Mouse (Mus musculus) forebrain, embryonic 10.5 days (tissue): ENCODE results near the gene Ctdsp1. TPM values are rescaled to one million over a fixed set of nuclear protein-coding genes. Genes with fewer than 3 reads are reported as not detected.

ENCODE experiments used
- DNase-seq: peaks from one replicate; pipeline ENCODE4 v3.0.0-alpha.2; 2017; ENCODE audit warnings: low spot score; ENCODE audit errors: extremely low spot score
- H3K27ac ChIP-seq: fragments of 300-500 bp; sonication (generic); 2 replicates; pipeline ENCODE4 v1.5.1; 2016; ENCODE audit warnings: mild to moderate bottlenecking
- H3K27me3 ChIP-seq: fragments of 300-500 bp; sonication (generic); 2 replicates; pipeline ENCODE4 v1.6.1; 2016; ENCODE audit warnings: mild to moderate bottlenecking; ENCODE audit not compliant: poor library complexity, severe bottlenecking
- H3K36me3 ChIP-seq: fragments of 300-500 bp; sonication (generic); replicated peaks from 2 replicates; pipeline ENCODE4 v1.6.1; 2016; ENCODE audit warnings: mild to moderate bottlenecking, moderate library complexity
- H3K4me1 ChIP-seq: fragments of 300-500 bp; sonication (generic); 2 replicates; pipeline ENCODE4 v1.6.1; 2016
- H3K4me3 ChIP-seq: fragments of 300-500 bp; sonication (generic); 2 replicates; pipeline ENCODE4 v1.5.1; 2016; ENCODE audit warnings: mild to moderate bottlenecking, moderate library complexity
- H3K9me3 ChIP-seq: fragments of 300-500 bp; sonication (generic); 2 replicates; pipeline ENCODE4 v1.6.1; 2016; ENCODE audit warnings: mild to moderate bottlenecking, moderate library complexity
- WGBS: fragments of 180-500 bp; shearing (Covaris S2); methylation state at CpG from one replicate; pipeline ENCODE4 v1.1.7; 2016; 5-methylcytosine and 5-hydroxymethylcytosine counted together
- polyA plus RNA-seq: library from polyadenylated mRNA; unstranded; fragments of >200 nt; fragmentation: Nextera tagmentation; extraction: Ambion mirVana; gene quantifications from 2 replicates; pipeline ENCODE4 v1.2.1, GENCODE M21; 2016

The Ctdsp1 gene
- polyA plus RNA-seq, 1 experiment from 2014 or later, result 38.0 TPM

- Histone ChIP-seq H3K4me1 (peaks cover 13% of the 10 kb centered on the region), H3K27ac (no peak overlapping the region), H3K36me3 (no peaks in the 10 kb centered on the region), H3K27me3 (no peaks in the 10 kb centered on the region), H3K9me3 (no peaks in the 10 kb centered on the region), H3K4me3 (no peak overlapping the region)
- 51% methylated on average over 2 of the region's 2 CpGs for WGBS
- no peak for DNase-seq
These were observed 20.5 kb downstream of the Ctdsp1 start for GRCm38 (mm10) chr1:74411753-74412325.

GRCm38 (mm10) chr1:74412711-74413110, 21.4 kb downstream of the Ctdsp1 start:
- 83% methylated on average over 8 of the region's 8 CpGs for WGBS
- no peak overlapping the region for H3K27ac ChIP-seq

GRCm38 (mm10) chr1:74415143-74415542, 23.8 kb downstream of the Ctdsp1 start:
- 44% methylated on average over 4 of the region's 4 CpGs for WGBS
- Histone ChIP-seq H3K4me3 (no peak overlapping the region), H3K36me3 (no peaks in the 10 kb centered on the region), H3K27me3 (no peaks in the 10 kb centered on the region), H3K4me1 (peaks cover 17% of the 10 kb centered on the region), H3K9me3 (no peaks in the 10 kb centered on the region), H3K27ac (no peak overlapping the region)
- peak; percentile 48 for DNase-seq

More at GRCm38 (mm10) chr1:74412711-74413110, 21.4 kb downstream of the Ctdsp1 start:
- no peak for DNase-seq
- H3K27me3 ChIP-seq, result no peaks in the 10 kb centered on the region
- no peaks in the 10 kb centered on the region for H3K36me3 ChIP-seq
- no peak overlapping the region for H3K4me3 ChIP-seq
- H3K9me3 ChIP-seq, result no peaks in the 10 kb centered on the region
- H3K4me1 ChIP-seq, result peaks cover 13% of the 10 kb centered on the region

- no peaks in the 10 kb centered on the region for H3K36me3 ChIP-seq
- H3K4me3 ChIP-seq, result no peak overlapping the region
- no peaks in the 10 kb centered on the region for H3K27me3 ChIP-seq
- H3K27ac ChIP-seq, result no peak overlapping the region
- no peak for DNase-seq
- 83% methylated on average over 17 of the region's 17 CpGs for WGBS
- H3K9me3 ChIP-seq, result no peaks in the 10 kb centered on the region
- H3K4me1 ChIP-seq, result peaks cover 30% of the 10 kb centered on the region
These were observed 27.6 kb downstream of the Ctdsp1 start for GRCm38 (mm10) chr1:74418747-74419439.

GRCm38 (mm10) chr1:74419440-74419794, 28.1 kb downstream of the Ctdsp1 start:
- no peak for DNase-seq
- Histone ChIP-seq H3K9me3 (no peaks in the 10 kb centered on the region), H3K27ac (no peak overlapping the region), H3K27me3 (no peaks in the 10 kb centered on the region), H3K4me1 (peaks cover 31% of the 10 kb centered on the region), H3K36me3 (no peaks in the 10 kb centered on the region), H3K4me3 (no peak overlapping the region)
- WGBS, result 73% methylated on average over 9 of the region's 9 CpGs

GRCm38 (mm10) chr1:74423147-74423546, 31.8 kb downstream of the Ctdsp1 start:
- Histone ChIP-seq H3K27me3 (no peaks in the 10 kb centered on the region), H3K4me3 (no peak overlapping the region), H3K27ac (0 out of 2 replicates have a peak overlapping the region, but pooled peaks have one; percentile 30), H3K9me3 (no peaks in the 10 kb centered on the region), H3K4me1 (peaks cover 18% of the 10 kb centered on the region), H3K36me3 (no peaks in the 10 kb centered on the region)
- DNase-seq, result no peak
- WGBS, result 43% methylated on average over 8 of the region's 8 CpGs

GRCm38 (mm10) chr1:74425845-74426244, 34.5 kb downstream of the Ctdsp1 start:
- DNase-seq, result no peak
- no peak overlapping the region for H3K27ac ChIP-seq
- H3K4me3 ChIP-seq, result no peak overlapping the region
- no peaks in the 10 kb centered on the region for H3K9me3 ChIP-seq
- WGBS, result 86% methylated on average over 7 of the region's 7 CpGs
- peaks cover 13% of the 10 kb centered on the region for H3K4me1 ChIP-seq
- H3K27me3 ChIP-seq, result no peaks in the 10 kb centered on the region
- H3K36me3 ChIP-seq, result no peaks in the 10 kb centered on the region

GRCm38 (mm10) chr1:74433220-74433619, 41.9 kb downstream of the Ctdsp1 start:
- Histone ChIP-seq H3K4me1 (no peaks in the 10 kb centered on the region), H3K27me3 (no peaks in the 10 kb centered on the region), H3K9me3 (no peaks in the 10 kb centered on the region), H3K27ac (no peak overlapping the region), H3K36me3 (peaks cover 51% of the 10 kb centered on the region), H3K4me3 (no peak overlapping the region)
- WGBS, result 94% methylated on average over 6 of the region's 6 CpGs
- DNase-seq, result no peak

- peaks cover 65% of the 10 kb centered on the region for H3K36me3 ChIP-seq
These were observed 43.3 kb downstream of the Ctdsp1 start for GRCm38 (mm10) chr1:74434596-74434995.

GRCm38 (mm10) chr1:74435563-74435962, 44.3 kb downstream of the Ctdsp1 start:
- no peak overlapping the region for H3K27ac ChIP-seq
- no peaks in the 10 kb centered on the region for H3K4me1 ChIP-seq
- peaks cover 74% of the 10 kb centered on the region for H3K36me3 ChIP-seq
- 92% methylated on average over 6 of the region's 6 CpGs for WGBS
- DNase-seq, result no peak
- H3K4me3 ChIP-seq, result no peak overlapping the region
- H3K27me3 ChIP-seq, result no peaks in the 10 kb centered on the region
- H3K9me3 ChIP-seq, result no peaks in the 10 kb centered on the region

More at GRCm38 (mm10) chr1:74434596-74434995, 43.3 kb downstream of the Ctdsp1 start:
- Histone ChIP-seq H3K27me3 (no peaks in the 10 kb centered on the region), H3K27ac (no peak overlapping the region), H3K4me3 (no peak overlapping the region), H3K4me1 (no peaks in the 10 kb centered on the region), H3K9me3 (no peaks in the 10 kb centered on the region)
- DNase-seq, result no peak
- 80% methylated on average over 5 of the region's 5 CpGs for WGBS

- H3K4me3 ChIP-seq, result no peak overlapping the region
- H3K36me3 ChIP-seq, result peaks cover 97% of the 10 kb centered on the region
- DNase-seq, result no peak
- no peak overlapping the region for H3K27ac ChIP-seq
- no peaks in the 10 kb centered on the region for H3K9me3 ChIP-seq
- 90% methylated on average over 8 of the region's 8 CpGs for WGBS
- no peaks in the 10 kb centered on the region for H3K4me1 ChIP-seq
- no peaks in the 10 kb centered on the region for H3K27me3 ChIP-seq
These were observed 46.6 kb downstream of the Ctdsp1 start for GRCm38 (mm10) chr1:74437702-74438427.

GRCm38 (mm10) chr1:74439166-74439876, 48.0 kb downstream of the Ctdsp1 start:
- 93% methylated on average over 19 of the region's 19 CpGs for WGBS
- Histone ChIP-seq H3K4me3 (no peak overlapping the region), H3K36me3 (peaks cover 99% of the 10 kb centered on the region)

More at GRCm38 (mm10) chr1:74439166-74439876, 48.0 kb downstream of the Ctdsp1 start:
- Histone ChIP-seq H3K27me3 (no peaks in the 10 kb centered on the region), H3K9me3 (no peaks in the 10 kb centered on the region), H3K27ac (no peak overlapping the region), H3K4me1 (no peaks in the 10 kb centered on the region)
- DNase-seq, result no peak
